ENCODE assay signal across 13 mouse cellular contexts in the genomic region with DNA sequence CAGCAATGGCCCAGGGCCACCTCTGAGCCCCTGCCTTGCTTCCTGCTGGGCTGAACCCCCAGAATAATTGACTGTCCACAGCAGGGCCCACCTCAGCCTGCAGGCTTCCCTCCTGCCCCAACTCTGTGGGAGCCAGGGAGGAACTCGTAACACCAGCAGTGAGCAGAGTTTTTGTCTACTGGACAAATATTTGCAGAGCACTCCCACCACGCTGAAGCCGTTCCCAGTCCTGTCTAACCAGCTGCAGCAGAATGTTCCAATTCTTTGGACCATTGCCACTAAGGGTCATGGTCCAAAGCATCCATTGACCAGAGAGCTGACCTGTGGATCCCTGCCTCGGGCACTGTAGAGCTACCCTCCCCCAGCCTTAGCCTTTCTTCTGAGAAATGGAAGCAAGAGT. TPM values are rescaled to one million over a fixed set of nuclear protein-coding genes. Genes with fewer than 3 reads are reported as not detected.
DNase-seq lines count a peak whose midpoint lies in the region; TF ChIP-seq lines count a peak whose summit lies in the region.
"Had no signal": no experiment of that assay in that cellular context is flagged by ENCODE, and none has a peak within 500 bp of the region (broad histone marks: within the 10 kb centered on the region; RNA-seq: fewer than 3 reads in every experiment).

No protein-coding gene starts in this region.

- no peaks in the 10 kb centered on the region for H3K27me3 ChIP-seq in thymus, adult 2 months (ENCODE audit: control insufficient read depth, insufficient read depth, low read length)
- H3K27me3 ChIP-seq: midbrain, embryonic 15.5 days had no signal

- peak; percentile 42 for DNase-seq in gastrocnemius, adult 2 months
- no peak for DNase-seq in gastrocnemius, postnatal 10 days
- DNase-seq in adipocyte (ENCODE audit: low spot score), result peak; percentile 56
- peak; percentile 64 to 79 for DNase-seq in kidney, postnatal 4 days
- peak; percentile 81 for DNase-seq in lung, postnatal 36 days
- DNase-seq in cerebellum, postnatal 14 days, result no peak
- no peak for DNase-seq in adrenal gland, postnatal 10 days
- no peak for DNase-seq in thymus, adult 2 months
- DNase-seq: B cell, adult 2 months; right cerebral cortex, adult 18-20 months had no signal

- intact Hi-C loops in gastrocnemius, adult 2 months (cut with DNase I), result no loop called here

- TF ChIP-seq POLR2A in thymus, adult 2 months (IDR thresholded peaks at IDR 0.05; ENCODE audit: control insufficient read depth, extremely low read depth, insufficient read depth, low read length, poor library complexity), result no peak

- 89% methylated on average over 4 of the region's 4 CpGs for whole genome bisulfite sequencing in thymus, adult 2 months

- no peak overlapping the region for H3K4me3 ChIP-seq in gastrocnemius, adult 2 months
- no peak overlapping the region for H3K4me3 ChIP-seq in thymus, adult 2 months (ENCODE audit: control insufficient read depth, insufficient read depth, low read length)
- H3K4me3 ChIP-seq: midbrain, embryonic 15.5 days had no signal

- H3K4me1 ChIP-seq in thymus, adult 2 months (replicated peaks; ENCODE audit: control insufficient read depth, insufficient read depth, low read length), result no peaks in the 10 kb centered on the region
- H3K4me1 ChIP-seq: midbrain, embryonic 15.5 days had no signal

- no peak overlapping the region for H3K27ac ChIP-seq in gastrocnemius, adult 2 months
- H3K27ac ChIP-seq in thymus, adult 2 months (ENCODE audit: control insufficient read depth, insufficient read depth, low read length), result no peak overlapping the region
- H3K27ac ChIP-seq: midbrain, embryonic 15.5 days had no signal

- no peaks in the 10 kb centered on the region for H3K36me3 ChIP-seq in thymus, adult 2 months (ENCODE audit: control insufficient read depth, insufficient read depth, low read length)
- H3K36me3 ChIP-seq: midbrain, embryonic 15.5 days had no signal

- no peak for TF ChIP-seq CTCF in gastrocnemius, adult 2 months (IDR thresholded peaks at IDR 0.05)
- no peak for TF ChIP-seq CTCF in thymus, adult 2 months (IDR thresholded peaks at IDR 0.05; ENCODE audit: borderline replicate concordance, control insufficient read depth, extremely low read depth, insufficient read depth, low read length, poor library complexity)

RNA-seq across cellular contexts. Expression of gene Mpst, which starts 10.7 kb away (rescaled TPM):
- total RNA-seq in gastrocnemius, adult 2 months (2021), result 10 to 100 TPM; 61.9 to 66.9 TPM
- total RNA-seq in gastrocnemius, postnatal 10 days (2021), result 10 to 100 TPM; 34.6 to 40.5 TPM
- total RNA-seq in adrenal gland, postnatal 10 days (2021), result 10 to 100 TPM; 49.1 to 52.0 TPM
- polyA plus RNA-seq in thymus, adult 2 months (2012; rRNA removed), result 188 and 195 TPM in 2 replicates

RNA-seq across cellular contexts. Expression of gene Tst, which starts 11.2 kb away (rescaled TPM):
- total RNA-seq in gastrocnemius, adult 2 months (2021), result 10 to 100 TPM; 18.2 to 18.8 TPM
- 10 to 100 TPM; 18.0 to 23.3 TPM for total RNA-seq in gastrocnemius, postnatal 10 days (2021)
- total RNA-seq in adrenal gland, postnatal 10 days (2021), result 100 to 1,000 TPM; 179 to 204 TPM
- polyA plus RNA-seq in thymus, adult 2 months (2012; rRNA removed), result 44.5 and 58.0 TPM in 2 replicates

RNA-seq across cellular contexts. Expression of gene Kctd17, which starts 11.4 kb away (rescaled TPM):
- 10 to 100 TPM in 1 of 2 experiments, 1 to 10 TPM in 1; 8.9 to 17.2 TPM for total RNA-seq in gastrocnemius, adult 2 months (2021)
- 10 to 100 TPM; 48.7 to 62.2 TPM for total RNA-seq in gastrocnemius, postnatal 10 days (2021)
- total RNA-seq in adrenal gland, postnatal 10 days (2021), result 10 to 100 TPM; 85.2 to 94.8 TPM
- 77.8 and 78.0 TPM in 2 replicates for polyA plus RNA-seq in thymus, adult 2 months (2012; rRNA removed)

RNA-seq across cellular contexts. Expression of gene Tex33, which starts 21.2 kb away (rescaled TPM):
- not detected for total RNA-seq in gastrocnemius, adult 2 months (2021)
- total RNA-seq in gastrocnemius, postnatal 10 days (2021), result not detected
- not detected for total RNA-seq in adrenal gland, postnatal 10 days (2021)
- polyA plus RNA-seq in thymus, adult 2 months (2012; rRNA removed), result 0.46 and 0.50 TPM in 2 replicates
- total RNA-seq: common myeloid progenitor, adult 5-6 weeks; granulocyte monocyte progenitor cell, adult 5-6 weeks had no signal
- polyA plus RNA-seq: midbrain, embryonic 15.5 days had no signal

RNA-seq across cellular contexts. Expression of gene Tmprss6, which starts 51.5 kb away (rescaled TPM):
- not detected for total RNA-seq in gastrocnemius, adult 2 months (2021)
- under 1 TPM in 1 of 2 experiments, not detected in 1; 0.38 TPM for total RNA-seq in gastrocnemius, postnatal 10 days (2021)
- 10 to 100 TPM; 24.7 to 59.5 TPM for total RNA-seq in adrenal gland, postnatal 10 days (2021)
- polyA plus RNA-seq in thymus, adult 2 months (2012; rRNA removed), result 0.39 and 1.5 TPM in 2 replicates
- total RNA-seq: common myeloid progenitor, adult 5-6 weeks; granulocyte monocyte progenitor cell, adult 5-6 weeks had no signal

Comparison
In these comparisons a context has a peak if more than half of its experiments do, and no peak if none do; other contexts are left out.
1. DNase-seq: peak in gastrocnemius, adult 2 months (single experiment), adipocyte (single experiment), kidney, postnatal 4 days (2 of 2) and lung, postnatal 36 days (single experiment); none in gastrocnemius, postnatal 10 days (single experiment), cerebellum, postnatal 14 days (0 of 2), adrenal gland, postnatal 10 days (single experiment) and thymus, adult 2 months (single experiment).
2. RNA of gene Tst, which starts 11.2 kb away (total RNA-seq): 179 to 204 TPM in adrenal gland, postnatal 10 days; 18.0 to 23.3 TPM in gastrocnemius, postnatal 10 days and 18.2 to 18.8 TPM in gastrocnemius, adult 2 months; every median in the first group is over 4 times any median in the second.